Mouse (Mus musculus): Measurements from ENCODE around the gene Ccdc71.

Ccdc71 gene

DNA sequence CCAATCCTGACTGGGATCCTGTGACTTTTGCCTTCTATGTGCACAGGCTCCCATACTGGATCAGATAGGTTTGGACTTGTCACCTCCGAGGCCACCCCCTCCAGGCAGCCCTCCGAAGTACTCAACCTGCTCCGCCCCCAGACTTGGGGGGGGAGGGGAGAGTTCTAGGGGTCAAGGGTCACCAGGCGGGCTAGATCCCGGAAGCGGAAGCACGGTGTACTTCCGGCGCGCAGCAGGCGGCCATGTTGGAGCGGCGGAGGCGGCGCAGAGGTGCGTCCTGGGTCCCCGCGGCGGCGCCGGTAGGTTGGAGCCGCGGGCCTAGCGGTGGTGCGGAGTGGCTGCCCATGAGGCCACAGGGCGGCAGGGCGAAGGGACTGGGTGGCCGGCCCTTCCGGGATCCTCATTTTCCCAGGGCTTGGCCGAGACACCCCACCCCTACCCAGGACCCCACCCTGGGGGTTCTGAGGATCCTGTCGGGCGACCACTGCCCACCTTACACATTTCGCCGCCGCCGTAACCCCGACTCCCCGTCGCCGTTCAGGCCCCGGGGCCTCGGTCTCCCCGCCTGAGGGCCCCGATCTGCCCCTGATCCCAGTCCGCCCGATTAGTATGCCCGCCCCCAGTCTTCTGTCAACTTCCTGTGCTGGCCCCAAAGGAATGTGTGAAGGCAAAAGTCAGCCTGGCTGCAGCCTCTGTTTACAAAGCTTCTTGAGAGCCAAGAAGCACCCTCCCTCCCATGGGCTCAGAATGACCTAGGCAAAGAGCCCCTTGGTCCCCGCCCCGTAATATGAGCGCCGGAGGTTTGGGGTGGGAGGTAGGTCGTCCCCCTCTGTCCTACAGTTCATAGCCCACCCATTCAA lies at the start of gene Ccdc71:
Ccdc71 (plus strand) TSS at position 209 of the 860 bp plus-strand sequence.
- peak; percentile 83 to 85 for DNase-seq (ENCODE audit: low spot score in 2 of 2)

DNA sequence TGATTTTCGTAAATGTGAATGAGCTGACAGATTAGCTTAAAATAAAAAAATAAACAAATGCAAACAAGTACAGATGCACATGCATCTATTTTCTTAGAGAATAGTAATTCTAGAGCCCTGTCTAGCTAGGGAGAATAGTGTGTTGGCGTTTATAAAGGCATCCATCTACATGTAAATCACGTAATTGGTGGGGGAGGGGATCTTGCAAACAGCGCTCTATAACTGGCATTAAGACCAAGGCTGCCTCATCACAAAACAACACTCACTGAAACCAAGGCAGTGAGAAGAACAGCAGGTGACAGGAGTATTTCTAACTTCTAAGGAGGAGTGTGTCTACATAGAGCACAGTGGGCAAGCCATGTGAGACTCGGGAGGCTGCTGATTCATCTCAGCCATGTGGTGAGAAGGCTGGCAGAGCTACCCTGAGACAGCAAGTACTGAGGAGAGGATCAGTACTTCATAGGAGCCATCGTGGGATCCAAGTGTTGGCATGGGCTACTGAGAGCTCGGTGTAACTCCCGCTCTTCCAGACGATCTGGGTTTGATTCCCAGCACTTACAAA lies 48.9 kb upstream of the Ccdc71 start:
- DNase-seq (ENCODE audit: low spot score in 2 of 2) = no peak

DNA sequence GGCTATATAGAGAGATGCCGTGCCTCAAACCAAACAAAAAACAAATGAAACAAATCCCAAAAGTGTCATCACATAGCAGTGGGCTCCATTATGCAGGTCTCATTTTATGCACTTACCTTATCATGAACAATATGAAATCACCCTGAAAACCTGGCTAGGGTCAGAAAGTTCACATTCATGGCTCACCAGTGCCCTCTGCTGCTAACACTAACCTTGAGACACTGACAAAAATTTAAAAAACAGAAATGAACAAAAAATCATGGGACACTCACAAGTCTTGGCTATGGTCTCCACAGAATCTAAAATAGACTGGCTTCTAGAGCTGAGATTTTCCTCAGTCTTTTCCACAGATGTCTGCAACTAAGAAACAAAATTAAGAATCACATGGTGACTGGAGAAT lies 48.1 kb upstream of the Ccdc71 start:
- peak in 1 of 2 experiments; percentile 5 for DNase-seq (ENCODE audit: low spot score in 2 of 2)

- DNase-seq (ENCODE audit: low spot score in 2 of 2) = no peak
Measured at GRCm38 (mm10) chr9:108428384-108428783, 31.9 kb upstream of the Ccdc71 start, which contains the start of gene Ccdc36. Gene Ccdc36 (minus strand): TSS chr9:108428484.

GRCm38 (mm10) chr9:108431431-108432067 lies 28.8 kb upstream of the Ccdc71 start:
- DNase-seq (ENCODE audit: low spot score in 2 of 2) = no peak

- DNase-seq (ENCODE audit: low spot score in 2 of 2) = no peak
Measured at GRCm38 (mm10) chr9:108436182-108436581, 24.1 kb upstream of the Ccdc71 start, which contains the start of gene BC048562. Gene BC048562 (plus strand): TSS chr9:108436482.

DNA sequence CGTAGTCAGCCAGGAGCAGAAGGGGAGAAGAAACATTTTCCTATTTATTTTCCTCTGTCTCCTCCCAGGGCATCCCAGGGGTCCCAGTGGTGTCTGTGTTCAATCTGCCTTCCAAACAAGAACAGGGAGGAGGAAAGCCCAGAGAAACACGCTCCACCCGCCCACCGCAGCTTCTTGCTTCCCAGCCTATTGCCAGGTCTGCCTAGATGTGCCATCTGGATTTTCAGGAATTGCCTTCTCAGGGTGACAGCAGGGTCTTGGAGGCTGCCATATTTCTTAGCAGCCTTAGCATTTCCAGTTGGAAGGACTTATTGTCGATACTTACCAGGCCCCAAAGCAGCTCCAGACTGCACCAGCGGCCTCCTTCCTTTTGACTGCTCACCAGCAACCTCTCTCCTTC lies 21.2 kb upstream of the Ccdc71 start:
- no peak for DNase-seq (ENCODE audit: low spot score in 2 of 2)

DNA sequence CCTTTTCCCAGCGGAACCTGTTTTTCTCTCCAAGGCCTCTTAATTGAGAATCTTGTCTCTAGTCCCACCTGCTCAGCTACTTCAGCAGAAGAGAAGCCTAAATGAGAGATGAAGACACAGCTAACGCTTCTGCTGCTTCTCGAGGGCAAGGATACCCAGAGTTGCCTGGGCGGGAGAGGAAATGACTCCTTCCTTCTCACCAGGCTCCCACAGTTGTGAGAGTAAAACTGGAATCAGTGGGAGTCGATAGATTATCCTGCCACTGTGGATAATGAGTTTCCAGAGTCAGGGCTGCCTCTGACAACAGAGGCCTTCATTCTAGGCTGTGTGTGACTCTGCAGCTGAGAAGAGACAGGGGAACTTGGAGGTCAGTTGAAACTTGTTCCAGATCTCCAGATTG lies 19.8 kb upstream of the Ccdc71 start:
- DNase-seq (ENCODE audit: low spot score in 2 of 2) = no peak

DNA sequence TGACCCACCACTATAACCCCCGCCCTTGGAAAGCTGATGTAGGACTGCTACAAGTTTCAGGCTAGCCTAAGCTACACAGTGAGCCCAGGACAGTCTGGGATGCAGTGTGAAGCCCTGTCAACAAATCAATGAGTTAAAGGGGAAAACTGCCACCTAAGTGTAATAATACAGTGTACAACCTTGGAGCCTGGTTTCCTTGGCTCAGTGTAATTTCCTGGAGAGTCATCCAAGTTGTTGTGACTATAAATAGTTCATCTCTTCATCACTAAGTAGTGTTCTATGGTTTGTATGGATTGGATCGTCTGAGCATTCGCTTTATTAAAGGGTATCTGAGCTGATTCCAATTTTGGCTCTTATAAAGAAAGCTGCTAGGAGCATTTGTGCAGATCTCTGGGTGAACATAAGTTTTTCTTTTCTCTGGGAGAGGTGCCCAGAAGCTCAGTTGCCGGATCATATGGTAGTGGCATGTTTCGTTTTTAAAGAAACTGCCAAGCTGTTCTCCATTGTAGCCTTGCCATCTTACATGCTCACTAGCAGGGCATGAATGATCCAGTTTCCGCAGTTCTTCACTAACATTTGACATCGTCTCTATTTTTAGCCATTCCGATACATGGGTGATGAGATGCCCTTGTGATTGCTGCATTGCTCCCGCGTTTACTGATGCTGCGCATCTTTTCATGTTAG lies 18.9 kb upstream of the Ccdc71 start:
- no peak for DNase-seq (ENCODE audit: low spot score in 2 of 2)

DNA sequence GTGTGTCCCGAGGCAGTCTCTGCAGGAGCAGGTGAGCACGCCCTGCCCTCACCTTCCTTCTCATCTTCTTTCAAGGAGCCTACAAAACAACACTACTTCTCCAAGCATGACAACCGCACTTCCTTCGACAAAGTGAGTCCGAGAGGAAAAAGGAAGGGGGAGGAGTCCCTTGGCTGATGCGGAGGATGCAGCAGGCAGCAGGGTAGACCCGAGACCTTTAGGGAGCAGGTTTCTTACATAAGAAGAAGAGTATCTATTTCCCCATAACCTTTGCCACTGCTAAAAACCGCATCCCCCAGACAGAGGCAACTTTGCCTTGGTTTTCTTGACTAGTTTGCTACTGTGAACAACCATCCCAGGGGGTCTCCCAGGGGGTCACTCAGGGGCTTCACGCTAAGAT lies 15.2 kb upstream of the Ccdc71 start:
- DNase-seq (ENCODE audit: low spot score in 2 of 2) = no peak

- DNase-seq (ENCODE audit: low spot score in 2 of 2) = no peak
Measured at GRCm38 (mm10) chr9:108449860-108450259, 10.5 kb upstream of the Ccdc71 start.

GRCm38 (mm10) chr9:108450292-108451169 lies 9.8 kb upstream of the Ccdc71 start:
- DNase-seq (ENCODE audit: low spot score in 2 of 2) = no peak

- DNase-seq (ENCODE audit: low spot score in 2 of 2) = no peak
Measured at GRCm38 (mm10) chr9:108451170-108451493, 9.2 kb upstream of the Ccdc71 start.

DNA sequence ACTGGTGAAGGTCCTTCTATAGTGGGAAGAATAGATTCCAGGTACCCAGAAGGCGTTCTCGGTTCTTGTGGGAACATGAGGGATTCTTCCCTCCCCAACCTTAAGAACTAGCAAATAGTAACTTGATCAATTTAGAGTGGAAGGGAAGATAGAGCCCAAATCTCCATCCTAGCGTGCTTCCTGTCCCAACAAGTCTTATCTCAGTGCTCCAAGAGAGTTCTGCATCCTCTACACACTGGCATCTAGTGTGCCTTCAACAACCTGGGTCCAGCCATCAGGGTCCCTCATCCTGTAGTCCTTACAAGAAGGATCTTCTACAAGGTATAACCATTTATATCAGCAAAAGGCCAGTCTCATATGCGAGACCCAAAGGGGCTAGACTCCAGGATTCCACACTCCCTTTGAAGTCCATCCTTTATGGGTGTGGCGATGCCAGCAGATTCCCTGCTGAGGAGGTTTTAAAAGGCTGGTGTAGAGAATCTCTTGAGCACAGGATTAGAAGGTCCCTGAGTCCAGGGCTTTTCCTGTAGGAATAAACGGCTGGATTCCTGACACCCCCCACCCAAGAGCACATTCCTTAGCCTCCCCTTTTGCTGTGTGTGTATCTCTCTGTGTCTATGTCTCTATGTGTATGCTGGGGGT lies 8.7 kb upstream of the Ccdc71 start:
- no peak for DNase-seq (ENCODE audit: low spot score in 2 of 2)

GRCm38 (mm10) chr9:108452291-108452906 lies 7.9 kb upstream of the Ccdc71 start:
- peak; percentile 73 to 86 for DNase-seq (ENCODE audit: low spot score in 2 of 2)

GRCm38 (mm10) chr9:108452911-108453310 lies 7.4 kb upstream of the Ccdc71 start:
- no peak for DNase-seq (ENCODE audit: low spot score in 2 of 2)

- DNase-seq (ENCODE audit: low spot score in 2 of 2) = no peak
Measured at GRCm38 (mm10) chr9:108453458-108453857, 6.9 kb upstream of the Ccdc71 start.

- no peak for DNase-seq (ENCODE audit: low spot score in 2 of 2)
Measured at GRCm38 (mm10) chr9:108454429-108454828, 5.9 kb upstream of the Ccdc71 start.

DNA sequence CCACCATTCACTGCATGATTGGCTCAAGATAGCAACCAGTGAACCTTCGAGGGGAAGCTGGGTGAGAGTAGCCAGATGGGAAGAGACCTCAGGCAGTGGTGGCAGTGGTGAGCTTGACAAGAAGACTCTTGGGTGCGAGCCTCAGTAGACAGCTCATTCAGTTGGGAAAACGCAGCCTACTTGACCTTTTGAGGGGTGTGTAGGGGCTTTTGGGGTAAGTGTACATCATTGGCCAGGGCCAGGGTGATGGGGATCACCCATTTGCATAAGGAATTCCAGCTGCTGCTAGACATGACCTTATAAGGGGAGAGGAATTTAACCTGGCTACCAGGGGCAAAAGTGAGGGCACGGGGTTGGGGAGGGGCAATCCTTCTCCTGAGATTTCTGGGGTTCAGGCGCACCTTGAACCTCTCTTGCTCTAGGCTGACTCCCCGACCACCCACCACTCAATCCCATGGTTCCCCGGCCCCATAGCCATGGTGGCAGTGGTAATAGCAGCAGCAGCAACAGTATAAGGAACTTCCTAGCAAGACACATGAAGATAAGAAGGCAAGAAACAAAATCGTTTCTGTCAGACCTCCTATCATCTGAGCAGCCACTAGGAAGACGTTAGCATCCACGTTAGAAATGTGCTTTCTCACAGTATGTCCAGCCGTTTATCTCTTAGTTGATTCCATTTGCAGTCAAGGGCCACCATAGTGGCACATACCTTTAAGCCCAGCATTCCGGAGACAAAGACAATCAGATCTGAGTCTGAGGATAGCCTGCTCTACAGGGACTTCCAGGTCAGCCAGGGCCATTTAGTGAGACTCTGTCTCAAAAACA lies 4.4 kb upstream of the Ccdc71 start:
- no peak for DNase-seq (ENCODE audit: low spot score in 2 of 2)

Data from heart, adult 9 months (tissue).